Mouse (Mus musculus): Measurements from ENCODE around the gene Gpkow. TPM values are rescaled to one million over a fixed set of nuclear protein-coding genes. Genes with fewer than 3 reads are reported as not detected.
A peak's percentile ranks its signal among the peaks of the same experiment; 100 is the strongest.
"Not testable (repeated sequence)": the region's sequence is repeated elsewhere in the genome, so short reads cannot be mapped to it uniquely, and the experiment has no call there.

Gene Gpkow
- polyA plus RNA-seq, 1 experiment from 2014 or later, result 15.0 TPM

- Histone ChIP-seq H3K9me3 (replicated peaks) (no peaks in the 10 kb centered on the region), H3K36me3 (no peaks in the 10 kb centered on the region), H3K4me3 (replicated peaks) (no peak overlapping the region), H3K4me2 (no peak overlapping the region), H3K4me1 (replicated peaks) (no peaks in the 10 kb centered on the region), H3K9ac (no peak overlapping the region), H3K27ac (no peak overlapping the region), H3K27me3 (no peaks in the 10 kb centered on the region)
- DNase-seq (no peak), ATAC-seq (ENCODE audit: low read depth) (no peak)
- WGBS (ENCODE audit: insufficient replicate concordance), result 57% methylated on average over 3 of the region's 3 CpGs
These were observed 6.4 kb upstream of the Gpkow start for GRCm38 (mm10) chrX:7690486-7690885.

GRCm38 (mm10) chrX:7692862-7693261 lies 4.1 kb upstream of the Gpkow start:
- H3K27me3 ChIP-seq, result no peaks in the 10 kb centered on the region
- DNase-seq (no peak), ATAC-seq (ENCODE audit: low read depth) (no peak)
- no peaks in the 10 kb centered on the region for H3K9me3 ChIP-seq (replicated peaks)
- WGBS (ENCODE audit: insufficient replicate concordance), result 24% methylated on average over 4 of the region's 4 CpGs
- H3K27ac ChIP-seq, result no peak overlapping the region
- H3K4me2 ChIP-seq, result no peak overlapping the region
- H3K4me3 ChIP-seq (replicated peaks), result no peak overlapping the region
- H3K9ac ChIP-seq, result no peak overlapping the region
- H3K4me1 ChIP-seq (replicated peaks), result no peaks in the 10 kb centered on the region
- H3K36me3 ChIP-seq, result no peaks in the 10 kb centered on the region

GRCm38 (mm10) chrX:7696520-7696919 lies 411 bp upstream of the Gpkow start:
- Histone ChIP-seq H3K27ac (no peak overlapping the region), H3K4me1 (replicated peaks) (peaks cover 10% of the 10 kb centered on the region; the same call in 1 of the 2 replicates), H3K9me3 (replicated peaks) (no peaks in the 10 kb centered on the region), H3K4me2 (peak overlapping the region; percentile 73), H3K27me3 (no peaks in the 10 kb centered on the region), H3K4me3 (replicated peaks) (peak overlapping the region; percentile 72; the same call in 1 of the 2 replicates), H3K36me3 (peaks cover 26% of the 10 kb centered on the region), H3K9ac (no peak overlapping the region)
- peak; percentile 12; the same call in 1 of the 2 replicates for ATAC-seq (ENCODE audit: low read depth)
- DNase-seq, result no peak
- WGBS (ENCODE audit: insufficient replicate concordance), result 32% methylated on average over 6 of the region's 6 CpGs

GRCm38 (mm10) chrX:7713764-7714134 lies 16.8 kb downstream of the Gpkow start:
- H3K27ac ChIP-seq, result not testable (repeated sequence)
- H3K9ac ChIP-seq, result peak overlapping the region; percentile 65
- peak; percentile 34 for ATAC-seq (ENCODE audit: low read depth)

GRCm38 (mm10) chrX:7714135-7714899 lies 17.4 kb downstream of the Gpkow start, which contains the start of gene Wdr45:
TSS of gene Wdr45 (plus strand) at chrX:7714333.
- DNase-seq (peak; percentile 91), ATAC-seq (ENCODE audit: low read depth) (peak; percentile 93)
- H3K4me3 ChIP-seq (replicated peaks), result peak within 1 kb of the TSS; percentile 57
- H3K4me1 ChIP-seq (replicated peaks); H3K27ac ChIP-seq; H3K9me3 ChIP-seq (replicated peaks); H3K27me3 ChIP-seq; H3K36me3 ChIP-seq: not testable (repeated sequence)
- peak within 1 kb of the TSS; percentile 65 for H3K9ac ChIP-seq
- H3K4me2 ChIP-seq, result peak within 1 kb of the TSS; percentile 62
- WGBS (ENCODE audit: insufficient replicate concordance), result 15% methylated on average over 51 of the region's 60 CpGs

More at GRCm38 (mm10) chrX:7713764-7714134, 16.8 kb downstream of the Gpkow start:
- Histone ChIP-seq H3K4me3 (replicated peaks) (peak overlapping the region; percentile 57), H3K4me2 (peak overlapping the region; percentile 62)
- not testable (repeated sequence) for DNase-seq; H3K27me3 ChIP-seq; H3K36me3 ChIP-seq; H3K4me1 ChIP-seq (replicated peaks); H3K9me3 ChIP-seq (replicated peaks)
- 12% methylated on average over 6 of the region's 12 CpGs for WGBS (ENCODE audit: insufficient replicate concordance)

- H3K4me3 ChIP-seq (replicated peaks); H3K36me3 ChIP-seq; H3K4me1 ChIP-seq (replicated peaks); H3K27me3 ChIP-seq; H3K4me2 ChIP-seq; H3K27ac ChIP-seq; ATAC-seq (ENCODE audit: low read depth); H3K9me3 ChIP-seq (replicated peaks); H3K9ac ChIP-seq; DNase-seq: not testable (repeated sequence)
- 46% methylated on average over 1 of the region's 1 CpGs for WGBS (ENCODE audit: insufficient replicate concordance)
These were observed 19.1 kb downstream of the Gpkow start for GRCm38 (mm10) chrX:7716058-7716457.

GRCm38 (mm10) chrX:7721514-7722281 lies 24.8 kb downstream of the Gpkow start, which contains the start of gene Gm45208:
TSS of gene Gm45208 (plus strand) at chrX:7722245.
- Histone ChIP-seq H3K9me3 (replicated peaks) (no peaks in the 10 kb centered on the region), H3K4me2 (peak within 1 kb of the TSS; percentile 71), H3K4me1 (replicated peaks) (peaks cover 10% of the 10 kb centered on the region), H3K27ac (peak within 1 kb of the TSS; percentile 82), H3K27me3 (no peaks in the 10 kb centered on the region), H3K36me3 (peaks cover 24% of the 10 kb centered on the region), H3K4me3 (replicated peaks) (peak within 1 kb of the TSS; percentile 72), H3K9ac (peak within 1 kb of the TSS; percentile 74)
- DNase-seq (peak; percentile 71), ATAC-seq (ENCODE audit: low read depth) (peak; percentile 93)
- 19% methylated on average over 22 of the region's 22 CpGs for WGBS (ENCODE audit: insufficient replicate concordance)

- Histone ChIP-seq H3K4me2 (peak overlapping the region; percentile 71), H3K9ac (peak overlapping the region; percentile 74), H3K27me3 (no peaks in the 10 kb centered on the region), H3K4me3 (replicated peaks) (peak overlapping the region; percentile 72), H3K9me3 (replicated peaks) (no peaks in the 10 kb centered on the region), H3K36me3 (peaks cover 29% of the 10 kb centered on the region), H3K27ac (peak overlapping the region; percentile 82), H3K4me1 (replicated peaks) (peaks cover 10% of the 10 kb centered on the region)
- 16% methylated on average over 11 of the region's 11 CpGs for WGBS (ENCODE audit: insufficient replicate concordance)
- DNase-seq (no peak), ATAC-seq (ENCODE audit: low read depth) (no peak)
These were observed 25.3 kb downstream of the Gpkow start for GRCm38 (mm10) chrX:7722282-7722611.

- no peak for DNase-seq
- Histone ChIP-seq H3K4me2 (peak overlapping the region; percentile 71), H3K36me3 (peaks cover 32% of the 10 kb centered on the region), H3K4me1 (replicated peaks) (peaks cover 14% of the 10 kb centered on the region), H3K9ac (peak overlapping the region; percentile 74), H3K9me3 (replicated peaks) (no peaks in the 10 kb centered on the region), H3K27ac (peak overlapping the region; percentile 82), H3K27me3 (no peaks in the 10 kb centered on the region), H3K4me3 (replicated peaks) (peak overlapping the region; percentile 72)
- no peak for ATAC-seq (ENCODE audit: low read depth)
- WGBS (ENCODE audit: insufficient replicate concordance), result 15% methylated on average over 4 of the region's 4 CpGs
These were observed 25.8 kb downstream of the Gpkow start for GRCm38 (mm10) chrX:7722691-7723090.

- Histone ChIP-seq H3K27ac (no peak overlapping the region), H3K9me3 (replicated peaks) (no peaks in the 10 kb centered on the region), H3K4me3 (replicated peaks) (no peak overlapping the region), H3K36me3 (peaks cover 32% of the 10 kb centered on the region), H3K9ac (no peak overlapping the region), H3K27me3 (no peaks in the 10 kb centered on the region), H3K4me2 (no peak overlapping the region), H3K4me1 (replicated peaks) (peaks cover 22% of the 10 kb centered on the region)
- DNase-seq (no peak), ATAC-seq (ENCODE audit: low read depth) (no peak)
- WGBS (ENCODE audit: insufficient replicate concordance), result 70% methylated on average over 7 of the region's 7 CpGs
These were observed 27.2 kb downstream of the Gpkow start for GRCm38 (mm10) chrX:7724135-7724534.

- 75% methylated on average over 12 of the region's 12 CpGs for WGBS (ENCODE audit: insufficient replicate concordance)
- no peak for DNase-seq
These were observed 28.9 kb downstream of the Gpkow start for GRCm38 (mm10) chrX:7725841-7726240.

More at GRCm38 (mm10) chrX:7725841-7726240, 28.9 kb downstream of the Gpkow start:
- Histone ChIP-seq H3K36me3 (peaks cover 32% of the 10 kb centered on the region), H3K9me3 (replicated peaks) (no peaks in the 10 kb centered on the region), H3K27me3 (no peaks in the 10 kb centered on the region), H3K27ac (no peak overlapping the region), H3K4me3 (replicated peaks) (no peak overlapping the region), H3K4me2 (no peak overlapping the region), H3K4me1 (replicated peaks) (peaks cover 22% of the 10 kb centered on the region), H3K9ac (no peak overlapping the region)
- no peak for ATAC-seq (ENCODE audit: low read depth)
